Mouse (Mus musculus): ENCODE data around the gene Pik3r5. TPM values are rescaled to one million over a fixed set of nuclear protein-coding genes. Genes with fewer than 3 reads are reported as not detected.

Gene Pik3r5
- polyA plus RNA-seq, 1 experiment from 2014 or later = 0.14 TPM

GRCm38 (mm10) chr11:68451282-68451735 lies 19.4 kb downstream of the Pik3r5 start:
- Histone ChIP-seq H3K4me2 (peak overlapping the region; percentile 25; the same call in 1 of the 2 replicates), H3K36me3 (no peaks in the 10 kb centered on the region), H3K9me3 (replicated peaks) (no peaks in the 10 kb centered on the region), H3K27me3 (replicated peaks) (peaks cover 6% of the 10 kb centered on the region; the same call in 1 of the 2 replicates), H3K4me1 (replicated peaks) (peaks cover 12% of the 10 kb centered on the region), H3K9ac (no peak overlapping the region), H3K4me3 (no peak overlapping the region), H3K27ac (ENCODE audit: poor library complexity, severe bottlenecking) (no peak overlapping the region)
- 0 out of 2 replicates have a peak, but pooled peaks have one; percentile 51 for ATAC-seq (ENCODE audit: insufficient number of reproducible peaks, low FRiP score)
- 39% methylated on average over 10 of the region's 10 CpGs for WGBS

GRCm38 (mm10) chr11:68451747-68452405 lies 20.0 kb downstream of the Pik3r5 start:
- H3K9ac ChIP-seq = no peak overlapping the region
- H3K27me3 ChIP-seq (replicated peaks) = peaks cover 6% of the 10 kb centered on the region; the same call in 1 of the 2 replicates
- no peak overlapping the region for H3K4me3 ChIP-seq
- no peaks in the 10 kb centered on the region for H3K9me3 ChIP-seq (replicated peaks)
- no peaks in the 10 kb centered on the region for H3K36me3 ChIP-seq
- H3K4me1 ChIP-seq (replicated peaks) = peaks cover 12% of the 10 kb centered on the region
- WGBS = 46% methylated on average over 5 of the region's 5 CpGs
- ATAC-seq (ENCODE audit: insufficient number of reproducible peaks, low FRiP score) = no peak
- H3K27ac ChIP-seq (ENCODE audit: poor library complexity, severe bottlenecking) = no peak overlapping the region
- H3K4me2 ChIP-seq = no peak overlapping the region

GRCm38 (mm10) chr11:68452740-68453139 lies 20.8 kb downstream of the Pik3r5 start:
- ATAC-seq (ENCODE audit: insufficient number of reproducible peaks, low FRiP score) = no peak

GRCm38 (mm10) chr11:68453301-68453700 lies 21.4 kb downstream of the Pik3r5 start:
- no peaks in the 10 kb centered on the region for H3K36me3 ChIP-seq
- peaks cover 12% of the 10 kb centered on the region for H3K4me1 ChIP-seq (replicated peaks)
- no peaks in the 10 kb centered on the region for H3K9me3 ChIP-seq (replicated peaks)
- H3K4me2 ChIP-seq = no peak overlapping the region
- no peak overlapping the region for H3K27ac ChIP-seq (ENCODE audit: poor library complexity, severe bottlenecking)
- WGBS = 54% methylated on average over 6 of the region's 6 CpGs
- no peak overlapping the region for H3K4me3 ChIP-seq
- H3K27me3 ChIP-seq (replicated peaks) = peaks cover 6% of the 10 kb centered on the region; the same call in 1 of the 2 replicates
- H3K9ac ChIP-seq = no peak overlapping the region
- no peak for ATAC-seq (ENCODE audit: insufficient number of reproducible peaks, low FRiP score)

More at GRCm38 (mm10) chr11:68452740-68453139, 20.8 kb downstream of the Pik3r5 start:
- H3K9ac ChIP-seq = no peak overlapping the region
- H3K36me3 ChIP-seq = no peaks in the 10 kb centered on the region
- H3K4me3 ChIP-seq = no peak overlapping the region
- peaks cover 12% of the 10 kb centered on the region for H3K4me1 ChIP-seq (replicated peaks)
- H3K4me2 ChIP-seq = no peak overlapping the region
- H3K9me3 ChIP-seq (replicated peaks) = no peaks in the 10 kb centered on the region
- WGBS = 91% methylated on average over 8 of the region's 8 CpGs
- H3K27me3 ChIP-seq (replicated peaks) = peaks cover 6% of the 10 kb centered on the region; the same call in 1 of the 2 replicates
- no peak overlapping the region for H3K27ac ChIP-seq (ENCODE audit: poor library complexity, severe bottlenecking)

GRCm38 (mm10) chr11:68458086-68458485 lies 26.2 kb downstream of the Pik3r5 start:
- H3K4me2 ChIP-seq = no peak overlapping the region
- no peak overlapping the region for H3K9ac ChIP-seq
- no peaks in the 10 kb centered on the region for H3K4me1 ChIP-seq (replicated peaks)
- H3K36me3 ChIP-seq = no peaks in the 10 kb centered on the region
- H3K27me3 ChIP-seq (replicated peaks) = peaks cover 11% of the 10 kb centered on the region; the same call in 1 of the 2 replicates
- 69% methylated on average over 8 of the region's 8 CpGs for WGBS
- no peak overlapping the region for H3K27ac ChIP-seq (ENCODE audit: poor library complexity, severe bottlenecking)
- no peak for ATAC-seq (ENCODE audit: insufficient number of reproducible peaks, low FRiP score)
- H3K9me3 ChIP-seq (replicated peaks) = 0 out of 2 replicates have a peak, but pooled peaks cover 2% of the 10 kb centered on the region
- no peak overlapping the region for H3K4me3 ChIP-seq

- no peaks in the 10 kb centered on the region for H3K4me1 ChIP-seq (replicated peaks)
- ATAC-seq (ENCODE audit: insufficient number of reproducible peaks, low FRiP score) = no peak
- H3K4me3 ChIP-seq = no peak overlapping the region
- WGBS = 79% methylated on average over 5 of the region's 5 CpGs
- H3K9ac ChIP-seq = no peak overlapping the region
- H3K4me2 ChIP-seq = no peak overlapping the region
- H3K27ac ChIP-seq (ENCODE audit: poor library complexity, severe bottlenecking) = no peak overlapping the region
- peaks cover 11% of the 10 kb centered on the region; the same call in 1 of the 2 replicates for H3K27me3 ChIP-seq (replicated peaks)
- 0 out of 2 replicates have a peak, but pooled peaks cover 2% of the 10 kb centered on the region for H3K9me3 ChIP-seq (replicated peaks)
- H3K36me3 ChIP-seq = no peaks in the 10 kb centered on the region
Observed at GRCm38 (mm10) chr11:68459021-68459420, 27.1 kb downstream of the Pik3r5 start.

GRCm38 (mm10) chr11:68459486-68459885 lies 27.6 kb downstream of the Pik3r5 start:
- H3K9ac ChIP-seq = no peak overlapping the region
- 84% methylated on average over 5 of the region's 5 CpGs for WGBS
- peaks cover 14% of the 10 kb centered on the region; the same call in 1 of the 2 replicates for H3K27me3 ChIP-seq (replicated peaks)
- no peak for ATAC-seq (ENCODE audit: insufficient number of reproducible peaks, low FRiP score)
- H3K4me2 ChIP-seq = no peak overlapping the region
- H3K9me3 ChIP-seq (replicated peaks) = 0 out of 2 replicates have a peak, but pooled peaks cover 2% of the 10 kb centered on the region
- no peaks in the 10 kb centered on the region for H3K4me1 ChIP-seq (replicated peaks)
- no peaks in the 10 kb centered on the region for H3K36me3 ChIP-seq
- no peak overlapping the region for H3K27ac ChIP-seq (ENCODE audit: poor library complexity, severe bottlenecking)
- H3K4me3 ChIP-seq = no peak overlapping the region

GRCm38 (mm10) chr11:68462716-68463115 lies 30.8 kb downstream of the Pik3r5 start:
- Histone ChIP-seq H3K4me3 (no peak overlapping the region), H3K4me1 (replicated peaks) (no peaks in the 10 kb centered on the region), H3K27me3 (replicated peaks) (peaks cover 20% of the 10 kb centered on the region; the same call in 1 of the 2 replicates), H3K9me3 (replicated peaks) (0 out of 2 replicates have a peak, but pooled peaks cover 2% of the 10 kb centered on the region), H3K4me2 (no peak overlapping the region), H3K27ac (ENCODE audit: poor library complexity, severe bottlenecking) (no peak overlapping the region), H3K36me3 (no peaks in the 10 kb centered on the region), H3K9ac (no peak overlapping the region)
- ATAC-seq (ENCODE audit: insufficient number of reproducible peaks, low FRiP score) = no peak
- 72% methylated on average over 3 of the region's 3 CpGs for WGBS

GRCm38 (mm10) chr11:68464260-68464659 lies 32.3 kb downstream of the Pik3r5 start:
- no peak overlapping the region for H3K4me3 ChIP-seq
- peaks cover 20% of the 10 kb centered on the region; the same call in 1 of the 2 replicates for H3K27me3 ChIP-seq (replicated peaks)
- WGBS = 61% methylated on average over 5 of the region's 5 CpGs

GRCm38 (mm10) chr11:68465090-68465489 lies 33.2 kb downstream of the Pik3r5 start:
- H3K4me3 ChIP-seq = no peak overlapping the region
- ATAC-seq (ENCODE audit: insufficient number of reproducible peaks, low FRiP score) = no peak
- no peaks in the 10 kb centered on the region for H3K4me1 ChIP-seq (replicated peaks)
- 62% methylated on average over 2 of the region's 2 CpGs for WGBS
- H3K27ac ChIP-seq (ENCODE audit: poor library complexity, severe bottlenecking) = no peak overlapping the region
- H3K9ac ChIP-seq = no peak overlapping the region
- H3K36me3 ChIP-seq = no peaks in the 10 kb centered on the region
- H3K4me2 ChIP-seq = no peak overlapping the region
- peaks cover 24% of the 10 kb centered on the region; the same call in 1 of the 2 replicates for H3K27me3 ChIP-seq (replicated peaks)
- H3K9me3 ChIP-seq (replicated peaks) = 0 out of 2 replicates have a peak, but pooled peaks cover 1% of the 10 kb centered on the region

More at GRCm38 (mm10) chr11:68464260-68464659, 32.3 kb downstream of the Pik3r5 start:
- Histone ChIP-seq H3K27ac (ENCODE audit: poor library complexity, severe bottlenecking) (no peak overlapping the region), H3K4me2 (no peak overlapping the region), H3K9ac (no peak overlapping the region), H3K4me1 (replicated peaks) (no peaks in the 10 kb centered on the region), H3K9me3 (replicated peaks) (0 out of 2 replicates have a peak, but pooled peaks cover 2% of the 10 kb centered on the region), H3K36me3 (no peaks in the 10 kb centered on the region)
- ATAC-seq (ENCODE audit: insufficient number of reproducible peaks, low FRiP score) = no peak

GRCm38 (mm10) chr11:68467441-68467840 lies 35.5 kb downstream of the Pik3r5 start:
- no peaks in the 10 kb centered on the region for H3K4me1 ChIP-seq (replicated peaks)
- no peak overlapping the region for H3K4me2 ChIP-seq
- peaks cover 31% of the 10 kb centered on the region; the same call in 1 of the 2 replicates for H3K27me3 ChIP-seq (replicated peaks)
- WGBS = 81% methylated on average over 7 of the region's 7 CpGs
- H3K9ac ChIP-seq = no peak overlapping the region
- H3K36me3 ChIP-seq = no peaks in the 10 kb centered on the region
- ATAC-seq (ENCODE audit: insufficient number of reproducible peaks, low FRiP score) = no peak
- H3K27ac ChIP-seq (ENCODE audit: poor library complexity, severe bottlenecking) = no peak overlapping the region
- H3K4me3 ChIP-seq = no peak overlapping the region
- H3K9me3 ChIP-seq (replicated peaks) = no peaks in the 10 kb centered on the region
